Mouse (Mus musculus) layer of hippocampus, adult 2 months (tissue): ENCODE data around the gene Agpat2. TPM values are rescaled to one million over a fixed set of nuclear protein-coding genes. Genes with fewer than 3 reads are reported as not detected.
A peak's percentile ranks its signal among the peaks of the same experiment; 100 is the strongest.

ENCODE experiments used
- DNase-seq, 2 experiments: peaks; one replicate each; pipeline ENCODE4 v3.0.0; 2022; ENCODE audit warnings: low spot score in 2 of 2
- H3K27ac ChIP-seq: fragments of 200-600 bp; 2 replicates; pipeline ENCODE4 v1.8.1; 2022
- H3K4me3 ChIP-seq: fragments of 200-600 bp; 2 replicates; pipeline ENCODE4 v1.8.1; 2022; ENCODE audit warnings: mild to moderate bottlenecking
- CTCF ChIP-seq: fragments of 200-600 bp; conservative IDR thresholded peaks from 2 replicates; pipeline ENCODE4 v1.8.1; 2022; ENCODE audit warnings: antibody characterized with exemption, mild to moderate bottlenecking, moderate library complexity
- total RNA-seq, 2 experiments: library from RNA; stranded (reverse); gene quantifications; 2 replicates each; pipeline ENCODE4 v1.2.3; 2021

The Agpat2 gene
- total RNA-seq, 2 experiments from 2014 or later, result 1.6 to 2.5 TPM

DNA sequence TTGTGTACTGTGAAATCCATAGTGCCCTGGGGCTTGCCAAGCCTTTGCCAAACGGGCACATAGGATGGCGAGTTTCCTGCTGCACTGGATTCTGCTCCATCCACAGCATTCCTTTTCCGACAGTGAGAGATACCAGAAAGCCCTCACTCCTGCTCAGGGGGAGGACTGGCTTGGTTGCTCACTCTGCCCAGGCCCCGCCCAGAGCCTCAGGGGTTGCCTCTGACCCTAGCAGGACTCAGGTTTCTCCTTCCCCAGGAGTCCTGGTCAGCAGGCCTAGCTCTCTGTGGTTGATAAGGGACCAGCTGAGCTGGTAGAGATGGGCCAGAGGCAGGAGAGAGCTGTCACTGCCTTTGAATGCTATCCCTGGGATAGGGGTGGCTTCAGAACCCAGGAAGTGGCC is 15.6 kb downstream of the Agpat2 start:
- TF ChIP-seq CTCF, result no peak
- Histone ChIP-seq H3K4me3 (peak overlapping the region; percentile 22), H3K27ac (no peak overlapping the region)
- no peak for DNase-seq

- peak overlapping the region; percentile 84 for H3K4me3 ChIP-seq
- no peak for DNase-seq
- TF ChIP-seq CTCF, result peak; percentile 54
- H3K27ac ChIP-seq, result peak overlapping the region; percentile 86
These were observed 17.2 kb downstream of the Agpat2 start for GRCm38 (mm10) chr2:26587044-26587405.

DNA sequence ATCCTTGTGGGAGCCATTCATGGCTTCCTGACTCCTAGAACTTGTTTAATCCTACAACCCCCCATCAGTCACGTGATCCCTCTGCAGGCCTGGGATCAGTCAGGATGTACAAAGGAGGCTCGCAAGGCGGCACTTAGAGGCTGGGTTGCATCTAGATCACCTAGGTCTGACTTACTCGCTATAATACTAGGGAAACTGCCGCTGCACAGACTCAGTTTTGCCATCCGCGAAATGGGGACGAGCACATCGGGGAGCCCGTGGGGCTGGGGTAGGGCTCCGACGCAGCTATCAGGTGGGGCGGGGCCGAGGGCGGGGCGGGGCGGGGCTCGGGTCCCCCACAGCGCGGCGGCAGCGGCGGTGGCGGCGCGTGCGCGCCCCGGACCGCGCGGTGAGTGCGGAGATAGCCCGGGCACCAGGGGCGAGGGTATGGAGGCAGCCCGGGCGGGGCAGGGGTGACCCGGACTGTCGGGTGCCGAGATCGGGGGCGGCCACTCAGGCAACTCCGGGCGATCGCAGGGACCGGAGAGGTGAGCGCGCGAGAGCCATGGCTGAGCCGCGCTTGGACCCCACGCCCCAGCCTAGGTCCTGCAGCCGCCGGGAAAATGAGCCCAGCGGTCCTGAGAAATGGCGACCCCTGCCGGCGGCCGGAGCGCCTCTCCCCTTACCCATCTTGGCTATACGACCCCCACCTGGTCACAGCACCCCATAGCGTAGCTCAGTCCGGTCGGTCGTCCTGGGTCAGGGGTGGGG is 17.7 kb downstream of the Agpat2 start, which contains the start of gene Gm20532:
Gene Gm20532, plus strand, starts transcription at position 346 of the 750 bp plus-strand sequence.
- Histone ChIP-seq H3K4me3 (peak within 1 kb of the TSS; percentile 84), H3K27ac (peak within 1 kb of the TSS; percentile 86)
- TF ChIP-seq CTCF, result peak; percentile 80
- DNase-seq, result peak; percentile 53 to 68

DNA sequence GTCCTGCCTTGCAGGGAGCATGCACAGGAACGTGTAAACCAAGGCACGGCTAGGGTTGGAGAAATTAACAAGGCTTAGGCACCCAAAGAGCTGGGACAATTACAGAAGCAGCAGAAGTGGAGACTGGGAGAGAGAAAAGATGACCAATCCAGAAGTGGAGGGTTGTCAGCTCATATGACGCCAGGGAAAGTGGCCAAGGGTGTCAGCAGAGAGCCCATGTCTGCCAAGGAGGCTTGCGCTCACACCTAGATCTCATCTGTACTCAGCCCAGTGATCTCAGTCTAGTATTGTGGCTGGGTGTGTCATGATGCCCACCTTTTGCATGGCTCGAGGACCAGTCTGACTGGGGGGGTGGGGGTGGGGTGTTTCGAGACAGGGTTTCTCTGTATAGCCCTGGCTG is 18.5 kb downstream of the Agpat2 start:
- no peak for TF ChIP-seq CTCF
- Histone ChIP-seq H3K27ac (peak overlapping the region; percentile 46; the same call in 1 of the 2 replicates), H3K4me3 (peak overlapping the region; percentile 14; the same call in 1 of the 2 replicates)
- no peak for DNase-seq

GRCm38 (mm10) chr2:26583640-26584039 is 20.6 kb downstream of the Agpat2 start:
- no peak for TF ChIP-seq CTCF
- Histone ChIP-seq H3K27ac (peak overlapping the region; percentile 78), H3K4me3 (peak overlapping the region; percentile 38)
- no peak for DNase-seq

DNA sequence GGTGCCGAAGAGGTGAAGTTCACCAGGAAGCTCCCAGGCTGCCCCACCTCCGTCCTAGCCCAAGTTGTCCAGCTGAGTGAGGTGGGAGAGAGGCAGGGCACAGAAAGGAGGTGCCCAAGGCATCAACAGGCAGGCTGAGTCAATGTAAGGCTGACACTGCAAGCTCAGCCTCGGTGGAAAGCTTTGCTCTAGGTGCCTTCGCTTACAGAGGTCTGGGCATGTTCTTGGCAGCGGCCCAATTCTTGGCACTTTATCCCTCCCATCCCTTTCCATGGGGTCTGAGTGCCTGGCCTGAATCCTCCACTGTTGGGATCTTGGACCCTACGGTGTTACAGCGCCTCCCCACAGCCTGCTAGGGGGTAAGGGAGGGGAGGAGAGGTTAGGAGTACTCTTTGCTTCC is 21.5 kb downstream of the Agpat2 start:
- no peak for DNase-seq
- no peak for TF ChIP-seq CTCF
- peak overlapping the region; percentile 8; the same call in 1 of the 2 replicates for H3K4me3 ChIP-seq
- H3K27ac ChIP-seq, result peak overlapping the region; percentile 78

- TF ChIP-seq CTCF, result no peak
- H3K4me3 ChIP-seq, result no peak overlapping the region
- no peak for DNase-seq
- H3K27ac ChIP-seq, result peak overlapping the region; percentile 5; the same call in 1 of the 2 replicates
These were observed 22.0 kb downstream of the Agpat2 start for GRCm38 (mm10) chr2:26582203-26582602.

GRCm38 (mm10) chr2:26580751-26581150 is 23.5 kb downstream of the Agpat2 start:
- H3K27ac ChIP-seq, result peak overlapping the region; percentile 28; the same call in 1 of the 2 replicates
- H3K4me3 ChIP-seq, result no peak overlapping the region
- no peak for TF ChIP-seq CTCF
- DNase-seq, result no peak

DNA sequence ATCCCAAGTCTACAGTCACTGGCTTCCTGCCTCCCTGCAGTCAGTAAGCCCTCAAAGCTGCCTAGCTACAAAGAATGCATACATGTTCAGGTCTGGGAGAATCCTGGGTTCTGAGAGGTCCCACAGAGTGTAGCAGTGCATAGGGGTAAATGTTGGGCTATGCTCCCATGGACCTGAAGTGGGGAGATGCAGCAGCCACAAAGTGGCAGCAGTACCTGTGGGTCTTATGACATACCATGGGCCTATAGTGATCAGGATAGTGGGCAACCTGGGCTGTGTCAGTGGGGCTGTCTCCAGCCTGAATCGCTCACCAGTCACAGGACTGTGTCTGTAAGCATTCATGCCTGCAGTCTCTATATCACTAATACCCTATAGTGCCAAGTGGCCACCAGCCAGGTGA is 24.5 kb downstream of the Agpat2 start, which contains the start of gene Egfl7:
Gene Egfl7, plus strand, starts transcription at position 301 of the 400 bp plus-strand sequence.
- peak within 1 kb of the TSS; percentile 61 for H3K27ac ChIP-seq
- no peak for TF ChIP-seq CTCF

GRCm38 (mm10) chr2:26578369-26578768 is 25.8 kb downstream of the Agpat2 start:
- Histone ChIP-seq H3K4me3 (no peak overlapping the region), H3K27ac (peak overlapping the region; percentile 74)
- no peak for DNase-seq
- no peak for TF ChIP-seq CTCF

More for the DNA sequence above, 24.5 kb downstream of the Agpat2 start, which contains the start of gene Egfl7:
- DNase-seq, result no peak
- no peak within 1 kb of the TSS; the same call in 1 of the 2 replicates for H3K4me3 ChIP-seq

GRCm38 (mm10) chr2:26576462-26576861 is 27.8 kb downstream of the Agpat2 start:
- peak overlapping the region; percentile 74 for H3K27ac ChIP-seq
- no peak for DNase-seq
- H3K4me3 ChIP-seq, result no peak overlapping the region
- TF ChIP-seq CTCF, result no peak

- Histone ChIP-seq H3K4me3 (no peak overlapping the region), H3K27ac (peak overlapping the region; percentile 12; the same call in 1 of the 2 replicates)
- DNase-seq, result no peak
- no peak for TF ChIP-seq CTCF
These were observed 28.4 kb downstream of the Agpat2 start for GRCm38 (mm10) chr2:26575865-26576264.

- TF ChIP-seq CTCF, result no peak
- DNase-seq, result no peak
- Histone ChIP-seq H3K4me3 (no peak overlapping the region), H3K27ac (peak overlapping the region; percentile 12; the same call in 1 of the 2 replicates)
These were observed 28.8 kb downstream of the Agpat2 start for GRCm38 (mm10) chr2:26575378-26575777.

GRCm38 (mm10) chr2:26574862-26575261 is 29.4 kb downstream of the Agpat2 start:
- DNase-seq, result no peak
- H3K27ac ChIP-seq, result peak overlapping the region; percentile 12; the same call in 1 of the 2 replicates

More at GRCm38 (mm10) chr2:26574862-26575261, 29.4 kb downstream of the Agpat2 start:
- no peak overlapping the region for H3K4me3 ChIP-seq
- TF ChIP-seq CTCF, result no peak
